Mouse (Mus musculus): ENCODE data around the gene Clic6. TPM values are rescaled to one million over a fixed set of nuclear protein-coding genes. Genes with fewer than 3 reads are reported as not detected.

Clic6 gene
- polyA plus RNA-seq, 1 experiment from 2014 or later = 2.7 TPM

DNA sequence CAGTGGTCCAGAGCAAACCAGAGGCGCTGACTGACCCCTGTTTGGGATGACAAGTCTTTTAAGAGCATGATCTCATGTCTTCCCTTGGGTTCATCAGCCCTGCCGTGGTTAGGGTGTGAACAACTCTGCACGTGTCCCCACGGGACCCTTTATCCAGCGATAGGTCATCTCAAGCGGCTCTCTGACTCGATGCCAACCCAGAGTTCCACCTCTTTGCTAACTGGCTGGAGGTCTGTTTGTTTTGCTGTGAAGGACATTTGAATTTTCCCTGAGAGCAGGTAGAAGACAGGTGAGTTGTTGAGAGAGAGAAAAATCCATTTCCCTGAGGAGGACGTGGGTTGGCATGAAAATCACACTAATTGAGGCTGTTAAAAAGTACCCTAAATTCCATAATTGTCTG is 37.8 kb downstream of the Clic6 start:
- Histone ChIP-seq H3K4me3 (ENCODE audit: low read depth, low read length) (no peak overlapping the region), H3K9me3 (replicated peaks; ENCODE audit: control insufficient read depth, low read length, poor library complexity, severe bottlenecking) (no peaks in the 10 kb centered on the region), H3K27ac (ENCODE audit: low read length) (no peak overlapping the region), H3K4me2 (ENCODE audit: low read length) (no peak overlapping the region), H3K4me1 (ENCODE audit: control insufficient read depth, insufficient read depth, low read length) (no peaks in the 10 kb centered on the region; the same call in 1 of the 2 replicates), H3K36me3 (ENCODE audit: control insufficient read depth, insufficient read depth, low read length) (no peaks in the 10 kb centered on the region), H3K9ac (ENCODE audit: low read depth, low read length) (no peak overlapping the region), H3K27me3 (ENCODE audit: control insufficient read depth, insufficient read depth, low read depth, low read length) (no peaks in the 10 kb centered on the region)
- no peak for ATAC-seq
- 87% methylated on average over 8 of the region's 8 CpGs for WGBS

DNA sequence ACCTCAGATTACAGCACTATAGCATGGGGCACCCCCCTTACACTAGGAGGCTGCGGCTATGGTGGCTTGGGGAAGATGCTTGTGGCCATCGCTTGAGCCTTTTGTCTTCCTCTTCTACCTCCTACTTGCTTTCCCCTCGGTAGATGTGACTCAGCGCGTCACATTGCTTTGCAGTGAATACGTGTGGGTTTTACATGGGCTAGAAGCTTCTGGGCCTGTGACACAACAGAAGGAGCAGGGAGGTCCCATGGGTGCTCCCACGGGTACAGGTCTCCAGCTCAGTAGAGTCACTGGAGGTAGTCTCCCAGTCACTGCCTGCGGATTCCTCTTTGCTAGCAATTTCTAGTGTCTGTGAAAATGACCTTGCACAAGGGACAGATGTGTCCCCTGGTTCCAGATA is 39.1 kb downstream of the Clic6 start:
- WGBS = 83% methylated on average over 8 of the region's 8 CpGs
- no peaks in the 10 kb centered on the region for H3K27me3 ChIP-seq (ENCODE audit: control insufficient read depth, insufficient read depth, low read depth, low read length)
- no peak overlapping the region for H3K27ac ChIP-seq (ENCODE audit: low read length)
- no peaks in the 10 kb centered on the region for H3K36me3 ChIP-seq (ENCODE audit: control insufficient read depth, insufficient read depth, low read length)
- H3K9me3 ChIP-seq (replicated peaks; ENCODE audit: control insufficient read depth, low read length, poor library complexity, severe bottlenecking) = no peaks in the 10 kb centered on the region
- ATAC-seq = no peak
- H3K4me1 ChIP-seq (ENCODE audit: control insufficient read depth, insufficient read depth, low read length) = no peaks in the 10 kb centered on the region; the same call in 1 of the 2 replicates
- no peak overlapping the region for H3K9ac ChIP-seq (ENCODE audit: low read depth, low read length)
- H3K4me2 ChIP-seq (ENCODE audit: low read length) = no peak overlapping the region
- H3K4me3 ChIP-seq (ENCODE audit: low read depth, low read length) = no peak overlapping the region

- Histone ChIP-seq H3K9me3 (replicated peaks; ENCODE audit: control insufficient read depth, low read length, poor library complexity, severe bottlenecking) (no peaks in the 10 kb centered on the region), H3K9ac (ENCODE audit: low read depth, low read length) (no peak overlapping the region), H3K4me2 (ENCODE audit: low read length) (no peak overlapping the region), H3K4me3 (ENCODE audit: low read depth, low read length) (no peak overlapping the region), H3K27me3 (ENCODE audit: control insufficient read depth, insufficient read depth, low read depth, low read length) (no peaks in the 10 kb centered on the region), H3K36me3 (ENCODE audit: control insufficient read depth, insufficient read depth, low read length) (no peaks in the 10 kb centered on the region), H3K27ac (ENCODE audit: low read length) (no peak overlapping the region), H3K4me1 (ENCODE audit: control insufficient read depth, insufficient read depth, low read length) (no peaks in the 10 kb centered on the region; the same call in 1 of the 2 replicates)
- 79% methylated on average over 10 of the region's 10 CpGs for WGBS
- no peak for ATAC-seq
Measured at GRCm38 (mm10) chr16:92525919-92526318, 40.4 kb downstream of the Clic6 start.

GRCm38 (mm10) chr16:92535258-92535657 is 49.7 kb downstream of the Clic6 start:
- 90% methylated on average over 2 of the region's 2 CpGs for WGBS
- no peaks in the 10 kb centered on the region for H3K9me3 ChIP-seq (replicated peaks; ENCODE audit: control insufficient read depth, low read length, poor library complexity, severe bottlenecking)
- H3K27me3 ChIP-seq (ENCODE audit: control insufficient read depth, insufficient read depth, low read depth, low read length) = no peaks in the 10 kb centered on the region
- no peak overlapping the region for H3K4me2 ChIP-seq (ENCODE audit: low read length)
- no peak overlapping the region for H3K4me3 ChIP-seq (ENCODE audit: low read depth, low read length)
- no peak for ATAC-seq
- H3K4me1 ChIP-seq (ENCODE audit: control insufficient read depth, insufficient read depth, low read length) = no peaks in the 10 kb centered on the region
- no peak overlapping the region for H3K27ac ChIP-seq (ENCODE audit: low read length)
- H3K9ac ChIP-seq (ENCODE audit: low read depth, low read length) = no peak overlapping the region
- no peaks in the 10 kb centered on the region for H3K36me3 ChIP-seq (ENCODE audit: control insufficient read depth, insufficient read depth, low read length)

- H3K4me2 ChIP-seq (ENCODE audit: low read length) = no peak overlapping the region
- H3K9me3 ChIP-seq (replicated peaks; ENCODE audit: control insufficient read depth, low read length, poor library complexity, severe bottlenecking) = no peaks in the 10 kb centered on the region
- H3K36me3 ChIP-seq (ENCODE audit: control insufficient read depth, insufficient read depth, low read length) = no peaks in the 10 kb centered on the region
- no peak for ATAC-seq
- no peak overlapping the region for H3K4me3 ChIP-seq (ENCODE audit: low read depth, low read length)
- H3K9ac ChIP-seq (ENCODE audit: low read depth, low read length) = no peak overlapping the region
- H3K27ac ChIP-seq (ENCODE audit: low read length) = no peak overlapping the region
- WGBS = 72% methylated on average over 6 of the region's 6 CpGs
- H3K4me1 ChIP-seq (ENCODE audit: control insufficient read depth, insufficient read depth, low read length) = no peaks in the 10 kb centered on the region
- H3K27me3 ChIP-seq (ENCODE audit: control insufficient read depth, insufficient read depth, low read depth, low read length) = no peaks in the 10 kb centered on the region
Measured at GRCm38 (mm10) chr16:92538356-92538755, 52.8 kb downstream of the Clic6 start.

GRCm38 (mm10) chr16:92544264-92544663 is 58.7 kb downstream of the Clic6 start:
- no peaks in the 10 kb centered on the region for H3K4me1 ChIP-seq (ENCODE audit: control insufficient read depth, insufficient read depth, low read length)
- H3K4me2 ChIP-seq (ENCODE audit: low read length) = no peak overlapping the region
- H3K36me3 ChIP-seq (ENCODE audit: control insufficient read depth, insufficient read depth, low read length) = no peaks in the 10 kb centered on the region
- no peaks in the 10 kb centered on the region for H3K9me3 ChIP-seq (replicated peaks; ENCODE audit: control insufficient read depth, low read length, poor library complexity, severe bottlenecking)
- H3K9ac ChIP-seq (ENCODE audit: low read depth, low read length) = no peak overlapping the region
- ATAC-seq = no peak
- H3K27me3 ChIP-seq (ENCODE audit: control insufficient read depth, insufficient read depth, low read depth, low read length) = no peaks in the 10 kb centered on the region
- 47% methylated on average over 1 of the region's 1 CpGs for WGBS
- H3K27ac ChIP-seq (ENCODE audit: low read length) = no peak overlapping the region
- H3K4me3 ChIP-seq (ENCODE audit: low read depth, low read length) = no peak overlapping the region

DNA sequence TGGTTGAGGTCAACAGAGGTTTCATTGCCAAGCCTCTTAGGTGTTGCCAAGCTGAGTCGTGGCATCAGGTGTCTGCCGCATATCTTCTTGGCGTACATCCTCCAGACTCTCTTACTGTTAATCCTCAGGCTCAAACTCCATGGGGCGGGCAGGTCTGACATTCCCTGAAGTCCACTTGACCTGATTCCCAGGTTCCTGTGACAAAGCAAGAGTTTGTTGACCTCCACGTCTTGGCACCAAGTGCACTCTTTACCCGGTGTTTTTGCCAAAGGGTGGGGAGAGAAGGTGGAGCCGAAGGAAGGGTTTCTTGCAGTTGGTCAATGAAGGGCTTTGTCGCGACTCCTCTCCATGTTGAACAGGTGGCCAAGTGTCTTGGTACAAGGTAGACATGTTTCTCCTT is 63.1 kb downstream of the Clic6 start:
- 92% methylated on average over 9 of the region's 9 CpGs for WGBS
- H3K27ac ChIP-seq (ENCODE audit: low read length) = no peak overlapping the region

DNA sequence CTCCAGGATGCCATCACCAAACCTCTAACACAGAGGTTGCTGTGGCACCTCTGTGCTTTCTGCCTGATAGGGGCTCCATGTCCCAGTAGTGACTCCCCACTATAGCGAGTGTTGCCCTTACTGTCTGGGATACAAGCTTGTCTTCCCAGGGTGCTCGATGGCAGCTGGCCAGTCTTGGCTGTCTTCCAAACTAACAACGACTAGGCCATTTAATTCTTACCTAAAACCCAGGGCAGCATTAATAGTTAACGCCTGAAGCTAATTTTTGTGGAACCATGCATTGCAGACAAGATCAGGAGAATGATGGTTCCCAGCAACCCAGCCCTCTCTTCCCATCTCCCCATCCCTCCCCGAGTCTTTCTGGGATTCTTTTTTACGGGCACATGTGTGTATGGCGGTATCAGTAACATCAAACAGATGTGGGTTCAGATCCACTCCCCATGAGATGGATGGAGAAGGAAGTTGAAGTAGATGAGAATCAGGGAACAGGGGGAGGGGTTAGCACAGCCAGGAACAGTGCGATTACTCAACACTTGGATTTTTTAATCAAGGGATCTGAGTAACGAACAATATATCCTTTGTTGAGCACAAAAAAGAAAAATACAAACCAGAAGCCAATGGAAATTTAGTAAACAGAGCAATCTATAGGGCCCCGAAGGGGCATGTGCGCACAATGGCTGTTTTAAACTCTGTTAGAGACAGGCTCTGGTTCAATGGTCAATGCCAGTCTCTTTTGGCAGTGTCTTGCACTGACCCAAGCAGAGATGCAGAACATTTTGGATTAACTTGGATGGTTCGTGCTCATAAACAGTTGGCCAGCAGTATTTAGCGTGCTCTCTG is 66.0 kb downstream of the Clic6 start:
- no peak overlapping the region for H3K4me3 ChIP-seq (ENCODE audit: low read depth, low read length)
- H3K4me2 ChIP-seq (ENCODE audit: low read length) = no peak overlapping the region
- no peaks in the 10 kb centered on the region for H3K9me3 ChIP-seq (replicated peaks; ENCODE audit: control insufficient read depth, low read length, poor library complexity, severe bottlenecking)
- WGBS = 74% methylated on average over 13 of the region's 13 CpGs
- no peak overlapping the region for H3K9ac ChIP-seq (ENCODE audit: low read depth, low read length)
- H3K27ac ChIP-seq (ENCODE audit: low read length) = no peak overlapping the region
- H3K4me1 ChIP-seq (ENCODE audit: control insufficient read depth, insufficient read depth, low read length) = no peaks in the 10 kb centered on the region
- H3K27me3 ChIP-seq (ENCODE audit: control insufficient read depth, insufficient read depth, low read depth, low read length) = no peaks in the 10 kb centered on the region
- no peaks in the 10 kb centered on the region for H3K36me3 ChIP-seq (ENCODE audit: control insufficient read depth, insufficient read depth, low read length)
- ATAC-seq = no peak

More for the DNA sequence above, 63.1 kb downstream of the Clic6 start:
- Histone ChIP-seq H3K36me3 (ENCODE audit: control insufficient read depth, insufficient read depth, low read length) (no peaks in the 10 kb centered on the region), H3K27me3 (ENCODE audit: control insufficient read depth, insufficient read depth, low read depth, low read length) (no peaks in the 10 kb centered on the region), H3K4me1 (ENCODE audit: control insufficient read depth, insufficient read depth, low read length) (no peaks in the 10 kb centered on the region), H3K9me3 (replicated peaks; ENCODE audit: control insufficient read depth, low read length, poor library complexity, severe bottlenecking) (no peaks in the 10 kb centered on the region), H3K4me3 (ENCODE audit: low read depth, low read length) (no peak overlapping the region), H3K4me2 (ENCODE audit: low read length) (no peak overlapping the region), H3K9ac (ENCODE audit: low read depth, low read length) (no peak overlapping the region)
- no peak for ATAC-seq

DNA sequence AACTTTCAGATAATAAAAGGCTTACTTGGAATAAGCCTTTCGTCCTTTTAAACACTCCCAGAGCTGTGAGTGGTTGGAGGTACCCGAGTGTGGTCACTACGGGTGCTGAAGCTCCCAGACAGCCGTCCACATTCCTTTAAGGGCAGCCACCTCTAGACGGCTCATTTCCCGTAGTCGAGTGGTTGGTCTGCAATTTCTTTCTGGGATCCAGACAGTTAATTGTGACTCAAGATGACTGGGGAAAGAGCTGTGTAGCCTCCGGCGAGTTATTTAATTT is 66.5 kb downstream of the Clic6 start:
- Histone ChIP-seq H3K4me1 (ENCODE audit: control insufficient read depth, insufficient read depth, low read length) (no peaks in the 10 kb centered on the region), H3K36me3 (ENCODE audit: control insufficient read depth, insufficient read depth, low read length) (no peaks in the 10 kb centered on the region), H3K4me3 (ENCODE audit: low read depth, low read length) (no peak overlapping the region), H3K27ac (ENCODE audit: low read length) (no peak overlapping the region), H3K9me3 (replicated peaks; ENCODE audit: control insufficient read depth, low read length, poor library complexity, severe bottlenecking) (no peaks in the 10 kb centered on the region), H3K9ac (ENCODE audit: low read depth, low read length) (no peak overlapping the region), H3K27me3 (ENCODE audit: control insufficient read depth, insufficient read depth, low read depth, low read length) (no peaks in the 10 kb centered on the region), H3K4me2 (ENCODE audit: low read length) (no peak overlapping the region)
- ATAC-seq = no peak
- 78% methylated on average over 9 of the region's 9 CpGs for WGBS
